Mouse (Mus musculus): ENCODE data around the gene Cds2.
"Not testable (repeated sequence)": the region's sequence is repeated elsewhere in the genome, so short reads cannot be mapped to it uniquely, and the experiment has no call there.

Gene Cds2

DNA sequence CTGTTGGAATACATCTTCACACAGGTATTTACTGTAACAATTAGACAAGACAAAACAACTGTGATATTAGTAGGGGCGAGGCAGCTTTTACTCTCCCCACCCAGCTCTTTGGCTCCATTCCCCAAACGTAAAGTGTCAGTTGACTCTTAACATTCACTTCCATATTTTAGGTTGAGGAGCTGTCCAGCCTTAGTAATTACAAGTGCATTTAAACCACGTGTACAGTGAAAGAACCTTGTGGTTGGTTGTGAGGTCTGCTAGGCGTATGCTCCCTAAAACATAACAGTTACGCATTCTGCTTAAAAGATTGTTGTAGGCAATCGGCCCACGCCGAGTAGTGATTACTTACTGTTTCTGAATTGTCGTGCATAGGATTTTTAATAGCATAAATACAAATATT lies 2.2 kb downstream of the Cds2 start:
- DNase-seq (ENCODE audit: low read depth, low spot score) = no peak

DNA sequence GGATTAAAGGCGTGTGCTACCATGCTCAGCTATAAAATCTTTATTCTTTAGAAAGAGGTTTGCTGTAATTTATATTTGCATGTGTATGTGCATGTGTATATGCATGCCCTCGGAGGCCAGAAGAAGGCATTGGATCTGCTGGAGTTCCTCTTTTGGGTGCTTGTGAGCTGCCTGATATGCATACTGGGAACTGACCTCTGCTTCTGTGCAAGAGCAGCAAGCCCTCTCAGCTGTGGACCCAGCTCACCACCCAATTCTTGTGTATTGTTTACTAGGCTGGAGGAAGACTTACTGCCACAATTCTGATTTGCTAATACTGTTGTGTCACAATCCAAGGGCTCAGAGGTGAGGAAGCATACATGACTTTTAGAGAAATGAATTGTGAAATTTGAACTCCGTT lies 3.1 kb downstream of the Cds2 start:
- DNase-seq (ENCODE audit: low read depth, low spot score) = no peak

DNA sequence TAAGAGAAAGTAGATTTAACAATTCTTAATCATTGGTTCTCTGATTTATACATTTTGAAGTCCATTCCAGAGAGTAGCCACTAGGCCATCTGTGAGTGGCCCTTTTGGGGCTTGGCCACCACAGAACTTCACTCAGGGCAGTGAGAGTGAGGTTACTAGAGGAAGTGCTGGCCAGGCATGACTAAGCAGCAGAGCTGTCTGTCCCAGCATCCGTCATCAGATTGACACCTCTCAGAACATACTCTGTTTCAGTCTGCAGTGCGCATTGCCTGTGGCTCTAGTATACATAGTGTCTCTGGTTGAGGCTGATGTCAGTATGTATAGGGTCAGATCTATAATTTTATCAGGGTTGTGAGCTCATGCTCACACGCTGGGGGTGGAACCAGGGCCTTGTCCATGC lies 6.3 kb downstream of the Cds2 start:
- no peak for DNase-seq (ENCODE audit: low read depth, low spot score)

DNA sequence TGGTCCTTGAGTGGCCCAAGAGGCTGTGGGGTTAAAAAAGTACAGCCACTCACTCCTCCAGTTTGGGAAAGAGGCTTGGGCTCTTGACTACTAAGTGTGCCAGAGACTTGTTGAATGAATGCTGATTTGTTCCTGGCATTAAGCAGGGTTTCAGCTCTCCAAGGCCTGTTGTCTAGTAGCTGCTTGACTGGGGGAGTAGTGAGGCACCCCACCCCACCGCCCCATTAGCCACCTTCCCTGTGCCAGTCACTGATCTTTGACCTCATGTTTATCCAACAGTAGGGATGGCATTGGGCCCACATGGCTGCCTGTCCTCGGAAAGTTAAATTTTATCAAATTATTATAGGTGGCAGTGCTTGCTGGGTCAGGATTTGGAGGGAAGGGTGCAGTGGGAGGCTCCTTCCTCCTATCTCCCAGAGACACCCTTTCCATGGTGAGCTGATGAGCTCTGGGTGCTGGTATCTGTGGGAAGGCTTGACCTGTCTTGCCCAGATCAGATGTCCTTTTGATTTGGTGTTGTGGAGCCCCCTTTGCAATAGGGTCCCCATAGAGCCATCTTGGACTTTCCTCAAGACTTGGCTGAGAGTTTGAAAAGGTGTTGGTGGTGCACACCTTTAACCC lies 7.5 kb downstream of the Cds2 start:
- DNase-seq (ENCODE audit: low read depth, low spot score) = no peak

DNA sequence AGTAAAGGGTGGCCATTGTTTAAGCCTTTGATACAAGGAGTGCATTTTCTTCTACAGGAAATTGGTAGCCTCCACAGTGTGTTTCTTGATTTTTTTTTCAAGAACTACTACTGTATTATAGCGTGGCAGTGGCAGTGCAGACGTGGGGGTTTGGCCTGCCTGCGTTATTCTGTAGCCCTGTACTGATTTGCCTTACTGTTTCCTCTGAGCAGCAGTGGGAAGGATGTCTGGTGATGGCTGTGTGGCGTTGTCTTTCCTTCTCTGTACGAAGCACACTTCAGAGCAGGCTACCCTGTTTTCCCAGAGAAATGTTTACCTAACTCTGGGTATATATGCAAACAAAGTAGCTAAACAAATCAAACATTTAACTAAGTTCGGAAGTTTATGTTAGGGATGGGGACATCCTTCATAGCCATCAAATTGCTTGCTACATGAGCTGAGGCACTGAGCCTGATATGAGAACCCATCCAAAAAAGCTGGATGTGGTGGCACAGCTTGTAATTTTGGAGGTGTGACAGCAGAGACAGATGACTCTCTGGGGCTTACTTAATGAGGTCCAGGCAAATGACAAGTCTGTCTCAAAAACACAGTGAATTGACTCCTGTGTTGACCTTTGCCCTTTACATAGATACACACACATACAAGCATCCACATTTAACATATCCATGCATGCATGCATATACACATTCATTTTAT lies 9.9 kb downstream of the Cds2 start:
- DNase-seq (ENCODE audit: low read depth, low spot score) = no peak

DNA sequence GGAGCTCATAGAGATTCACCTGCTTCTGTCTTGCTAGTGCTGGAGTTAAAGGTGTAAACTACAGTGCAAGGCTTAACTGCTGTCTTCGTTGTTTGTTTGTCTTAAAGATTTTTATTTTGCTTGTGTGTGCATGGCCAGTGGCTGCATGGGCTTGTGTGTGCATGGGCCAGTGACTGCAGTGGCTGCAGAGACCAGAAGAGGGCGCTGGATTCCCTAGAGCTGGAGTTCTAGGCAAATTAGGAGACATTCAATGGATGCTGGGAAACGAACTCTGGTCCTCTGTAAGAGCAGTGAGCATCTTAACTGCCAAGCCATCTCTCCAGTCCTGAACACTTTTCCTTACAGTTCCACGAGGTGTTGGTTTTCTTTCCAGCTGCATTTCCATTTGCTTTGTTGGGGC lies 12.6 kb downstream of the Cds2 start:
- DNase-seq (ENCODE audit: low read depth, low spot score) = no peak

DNA sequence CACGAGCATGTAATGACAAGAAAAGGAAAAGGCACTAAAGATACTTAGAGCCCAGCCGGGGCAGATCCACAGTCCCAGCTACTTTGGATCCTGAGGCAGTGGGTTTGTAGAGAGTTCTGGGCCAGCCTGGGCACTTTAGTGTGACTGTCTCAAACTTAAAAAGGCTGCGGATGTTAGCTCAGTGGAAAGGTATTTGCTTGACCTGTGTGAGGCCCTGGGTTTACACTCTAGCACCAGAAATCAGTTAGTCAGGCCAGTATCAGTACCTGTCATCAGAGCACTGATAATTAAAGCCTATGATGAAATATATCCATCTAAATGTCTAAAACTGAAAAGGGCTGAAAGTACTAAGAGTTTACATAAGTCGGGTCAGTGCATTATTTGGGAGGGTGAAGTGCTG lies 13.3 kb downstream of the Cds2 start:
- no peak for DNase-seq (ENCODE audit: low read depth, low spot score)

DNA sequence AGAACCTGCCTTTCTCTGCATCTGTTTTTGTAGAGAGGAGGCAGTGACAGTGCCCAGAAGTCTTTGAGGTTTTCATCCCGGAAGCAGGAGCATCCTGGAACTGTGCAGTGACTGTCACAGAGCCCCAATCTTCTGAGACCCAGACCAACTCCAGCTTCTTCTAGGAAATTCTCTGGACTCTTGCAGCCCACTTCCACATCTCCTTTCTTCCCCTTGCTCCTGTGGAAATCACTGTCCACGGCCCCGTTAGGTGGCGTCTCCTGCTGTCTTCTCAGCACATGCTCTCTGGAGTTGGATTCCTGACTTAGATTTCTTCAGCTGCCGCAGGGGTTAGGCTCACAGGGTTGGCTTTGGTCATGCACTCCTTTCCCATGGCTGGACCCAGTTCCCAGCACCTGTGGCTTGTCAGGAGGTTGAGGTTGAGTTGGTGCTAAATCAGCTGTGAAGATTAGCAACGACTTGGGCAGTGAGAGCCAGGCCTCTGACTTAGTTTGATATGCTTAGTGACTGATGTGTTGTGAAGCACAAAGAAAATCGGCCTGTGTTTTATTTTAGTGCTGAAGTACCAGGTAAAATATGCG lies 15.4 kb downstream of the Cds2 start:
- no peak for DNase-seq (ENCODE audit: low read depth, low spot score)

DNA sequence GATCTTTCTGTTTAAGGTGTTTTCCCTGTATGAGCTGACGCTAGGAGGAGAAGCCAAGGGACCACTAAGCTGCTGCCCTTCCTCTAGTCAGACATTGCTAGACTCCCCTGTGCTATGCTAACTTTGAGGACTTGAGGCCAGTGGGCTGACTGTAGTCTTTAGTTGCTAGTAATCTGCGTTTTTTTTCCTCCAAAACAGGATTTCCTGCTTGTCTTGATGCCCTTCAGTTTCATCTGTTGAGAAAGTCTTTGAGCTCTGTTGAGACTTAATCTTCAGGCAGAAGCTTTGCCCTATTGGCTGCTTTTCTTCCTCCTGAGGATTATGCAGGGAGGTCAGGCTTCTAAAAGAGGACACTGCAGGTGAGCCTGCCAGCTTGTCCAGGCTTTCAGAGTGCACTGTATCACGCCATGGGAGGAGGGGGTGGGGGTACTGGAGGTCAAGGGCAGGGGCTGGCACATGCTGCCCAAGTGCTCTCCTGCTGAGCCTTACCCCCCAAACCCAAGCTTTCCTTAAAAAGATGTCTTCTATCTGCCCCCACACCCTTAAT lies 16.5 kb downstream of the Cds2 start:
- peak; percentile 22 for DNase-seq (ENCODE audit: low read depth, low spot score)

DNA sequence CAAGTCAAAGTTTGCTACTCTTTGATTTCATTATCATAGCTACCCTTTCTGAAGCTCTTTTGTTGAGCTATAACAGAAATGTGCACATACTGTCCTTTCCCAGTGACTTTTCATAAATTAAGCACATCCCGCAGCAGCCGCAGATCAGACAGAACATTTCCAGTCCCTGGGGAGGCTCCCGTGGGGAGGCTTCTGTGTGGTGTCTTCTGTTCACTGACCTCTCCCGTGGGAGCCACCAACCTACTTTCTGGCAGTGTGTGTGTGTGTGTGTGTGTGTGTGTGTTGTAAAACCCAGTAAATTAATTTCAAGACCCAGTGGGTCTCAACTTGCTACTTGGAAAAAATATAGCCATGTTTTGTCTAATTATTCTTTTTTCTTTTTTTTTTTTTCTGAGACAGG lies 17.0 kb downstream of the Cds2 start:
- no peak for DNase-seq (ENCODE audit: low read depth, low spot score)

DNA sequence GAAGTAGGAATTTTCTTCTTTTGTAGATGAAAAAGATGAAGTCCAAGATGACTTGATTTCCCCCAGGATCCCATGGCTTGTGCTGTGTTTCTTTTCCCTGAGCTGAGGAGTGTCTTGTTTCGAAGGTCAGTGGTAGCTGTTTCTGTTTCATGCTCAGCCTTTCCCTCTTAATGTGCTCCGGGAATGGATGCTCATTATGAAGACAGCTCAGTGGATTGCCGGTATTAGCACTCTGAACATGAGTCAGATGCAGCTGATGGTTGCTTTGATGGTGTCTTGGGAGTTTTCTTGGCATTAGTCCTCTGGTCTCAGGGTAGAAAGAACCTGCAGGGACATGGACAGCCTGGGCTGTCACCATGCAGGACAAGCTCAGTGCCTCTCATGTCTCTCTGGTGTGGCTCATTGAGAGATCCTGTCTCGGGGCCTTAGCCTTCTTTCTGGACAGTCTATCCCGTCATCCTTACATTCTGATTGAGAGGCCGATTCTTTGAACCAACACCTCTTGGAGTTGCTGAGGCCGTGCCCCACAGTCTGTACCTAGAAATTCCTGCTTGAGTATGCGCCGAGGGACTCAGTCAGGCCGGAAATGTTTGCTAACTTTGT lies 17.7 kb downstream of the Cds2 start:
- DNase-seq (ENCODE audit: low read depth, low spot score) = no peak

DNA sequence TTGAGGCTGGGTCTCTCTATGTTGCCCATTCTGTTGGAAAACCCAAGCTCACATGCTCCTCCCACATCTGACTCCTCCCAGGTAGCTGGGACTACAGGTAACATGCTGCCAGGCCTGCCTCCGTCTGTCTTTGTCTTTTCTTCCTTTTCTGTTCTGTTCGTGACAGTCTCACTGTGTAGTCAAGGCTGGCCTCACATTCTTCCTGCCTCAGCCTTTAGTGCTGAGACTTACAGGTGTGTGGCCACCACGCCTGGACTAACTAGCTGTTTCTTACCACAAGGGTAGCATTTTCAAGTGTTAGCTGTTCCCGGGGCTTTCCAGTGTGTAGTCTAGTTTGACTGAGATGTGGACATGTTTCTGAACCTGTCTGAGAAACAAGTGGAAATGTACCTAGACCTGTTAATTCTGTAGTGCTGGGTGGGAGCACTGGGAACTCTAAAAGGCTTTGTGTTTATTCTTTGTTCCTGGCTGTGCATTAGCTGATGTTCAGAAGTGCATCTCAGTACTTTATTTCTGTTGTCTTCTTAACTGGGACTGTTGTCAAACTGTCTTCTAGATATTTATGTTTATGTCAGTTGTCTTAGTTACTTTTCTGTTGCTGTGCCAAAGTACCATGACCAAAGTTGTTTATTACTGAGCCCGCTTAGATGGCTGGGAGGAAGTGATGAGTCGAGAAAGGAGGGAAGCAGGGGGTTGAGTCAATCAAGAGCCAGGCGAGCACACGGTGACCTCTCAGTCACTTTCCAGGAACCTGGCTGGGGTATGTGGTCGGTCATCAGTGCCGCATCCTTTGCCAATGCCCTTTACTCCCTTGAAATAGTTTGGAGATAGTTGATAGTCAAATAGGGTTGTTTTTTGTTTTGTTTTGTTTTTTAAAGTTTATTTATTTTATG lies 18.9 kb downstream of the Cds2 start:
- DNase-seq (ENCODE audit: low read depth, low spot score) = peak; percentile 57

DNA sequence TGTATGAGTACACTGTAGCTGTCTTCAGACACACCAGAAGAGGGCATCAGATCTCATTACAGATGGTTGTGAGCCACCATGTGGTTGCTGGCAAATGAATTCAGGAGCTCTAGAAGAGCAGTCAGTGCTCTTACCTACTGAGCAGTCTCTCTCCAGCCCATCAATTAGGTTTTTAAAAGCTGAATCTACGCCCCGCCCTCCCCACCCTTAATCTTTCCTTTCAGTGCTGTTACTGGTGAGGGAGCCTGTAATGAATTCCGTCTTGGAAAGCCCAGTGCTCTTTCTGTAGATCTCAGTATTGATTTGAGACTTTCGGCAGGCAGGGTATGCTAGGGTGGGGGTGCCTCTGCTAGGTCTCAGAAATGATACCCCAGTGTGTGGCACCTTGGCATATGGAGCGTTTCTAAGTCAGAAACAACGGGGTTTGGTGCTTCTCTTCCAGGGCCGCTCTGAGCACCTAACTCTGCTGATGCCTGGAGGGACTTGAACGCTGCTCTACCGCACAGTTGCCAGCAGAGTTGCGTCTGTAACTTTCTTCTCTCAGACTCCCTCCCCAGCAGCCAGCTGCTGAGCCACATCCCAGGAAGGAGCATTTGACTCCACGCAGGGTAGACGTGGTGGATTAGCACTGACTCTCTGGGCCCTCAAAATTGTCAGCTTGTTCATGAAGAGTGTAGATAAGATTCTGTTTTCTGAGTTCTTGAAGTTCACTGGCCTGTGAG lies 19.7 kb downstream of the Cds2 start:
- no peak for DNase-seq (ENCODE audit: low read depth, low spot score)

DNA sequence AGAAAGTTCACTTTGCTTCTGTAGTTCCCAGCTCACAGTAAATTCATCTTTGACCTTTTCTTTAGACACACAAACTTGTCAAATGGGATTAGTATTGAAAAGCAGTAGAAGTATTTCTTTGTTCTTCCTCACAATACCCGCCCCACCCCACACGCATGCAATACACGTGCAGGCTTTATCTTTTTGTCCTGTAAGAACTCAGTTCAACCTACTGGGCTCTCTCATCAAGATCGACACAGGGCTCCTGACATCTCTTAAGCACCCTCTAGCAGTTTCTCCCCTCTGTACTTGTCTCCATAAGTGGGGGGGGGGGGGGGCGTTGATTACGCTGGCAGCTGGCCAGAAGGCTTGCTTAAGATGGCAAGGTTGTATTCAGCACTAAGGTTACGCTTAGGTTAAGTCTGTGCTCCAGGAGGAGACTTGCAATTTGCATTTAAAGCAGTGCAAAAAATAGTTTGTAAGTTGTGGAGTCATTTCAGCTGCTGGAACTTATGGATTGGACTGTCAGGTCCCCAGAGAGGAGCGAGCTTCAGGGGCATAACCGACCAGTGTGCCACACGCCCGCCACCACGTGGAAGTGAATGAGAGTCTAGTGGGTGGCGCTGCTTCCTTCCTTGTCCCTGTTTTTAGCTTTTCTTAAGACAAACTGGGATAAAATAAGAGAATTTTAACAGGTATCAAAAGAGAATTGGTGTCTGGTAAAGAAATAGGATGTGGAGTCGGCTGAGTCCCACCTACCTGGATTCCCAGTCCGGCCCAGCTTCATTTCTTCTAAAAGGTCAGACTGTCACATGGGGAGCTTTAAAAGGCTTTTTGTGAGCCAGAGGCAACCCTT lies 20.5 kb downstream of the Cds2 start:
- DNase-seq (ENCODE audit: low read depth, low spot score) = no peak

DNA sequence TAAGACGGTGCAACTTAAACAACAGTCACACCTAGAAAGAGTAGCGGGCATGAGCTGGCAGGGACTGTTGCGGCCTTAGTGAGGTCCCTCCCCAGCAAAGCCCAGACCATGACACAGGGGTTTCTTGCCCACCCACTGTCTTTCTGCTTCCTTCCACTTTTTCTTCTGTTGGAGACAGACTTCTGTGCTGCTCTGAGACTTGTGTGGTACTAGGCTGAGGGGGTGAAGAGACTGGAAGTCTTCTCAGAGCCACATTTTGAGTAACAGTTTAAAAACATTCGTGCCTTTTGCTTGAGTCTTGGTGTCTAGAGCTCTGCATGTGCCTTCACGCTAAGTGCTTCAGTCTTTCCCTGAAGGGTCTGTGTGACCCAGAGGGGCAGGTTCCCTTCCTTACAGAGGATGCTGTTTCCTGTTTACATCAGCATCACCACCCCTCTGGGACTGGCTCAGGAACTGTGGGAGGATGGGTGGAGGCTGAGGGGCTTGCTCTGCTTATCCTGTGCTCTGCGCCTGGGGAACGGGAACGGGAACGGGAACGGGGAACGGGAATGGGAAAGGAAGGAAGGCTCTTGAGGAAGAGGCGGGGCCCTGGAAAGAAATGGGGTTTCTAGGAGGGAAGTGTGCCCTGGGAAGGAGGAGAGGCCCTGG lies 21.7 kb downstream of the Cds2 start:
- DNase-seq (ENCODE audit: low read depth, low spot score) = no peak

DNA sequence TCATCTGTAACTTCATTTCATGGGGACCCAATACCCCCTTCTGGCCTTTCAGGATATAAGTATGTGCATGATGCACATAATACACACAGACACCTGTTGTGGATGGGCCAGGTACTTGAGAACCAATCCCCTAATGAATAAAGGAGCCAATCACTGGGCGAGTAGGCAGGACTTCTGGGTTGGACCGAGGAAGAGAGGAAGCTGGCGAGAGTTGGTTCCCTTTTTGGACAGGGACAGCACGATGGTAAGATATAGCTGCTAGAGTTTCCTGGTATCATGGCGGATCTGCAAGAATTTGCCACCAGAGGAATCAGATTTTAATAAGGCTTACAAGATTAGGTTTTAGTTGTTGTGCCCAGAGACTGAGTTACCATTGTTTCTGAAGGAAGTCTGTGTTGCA lies 22.8 kb downstream of the Cds2 start:
- not testable (repeated sequence) for DNase-seq (ENCODE audit: low read depth, low spot score)

DNA sequence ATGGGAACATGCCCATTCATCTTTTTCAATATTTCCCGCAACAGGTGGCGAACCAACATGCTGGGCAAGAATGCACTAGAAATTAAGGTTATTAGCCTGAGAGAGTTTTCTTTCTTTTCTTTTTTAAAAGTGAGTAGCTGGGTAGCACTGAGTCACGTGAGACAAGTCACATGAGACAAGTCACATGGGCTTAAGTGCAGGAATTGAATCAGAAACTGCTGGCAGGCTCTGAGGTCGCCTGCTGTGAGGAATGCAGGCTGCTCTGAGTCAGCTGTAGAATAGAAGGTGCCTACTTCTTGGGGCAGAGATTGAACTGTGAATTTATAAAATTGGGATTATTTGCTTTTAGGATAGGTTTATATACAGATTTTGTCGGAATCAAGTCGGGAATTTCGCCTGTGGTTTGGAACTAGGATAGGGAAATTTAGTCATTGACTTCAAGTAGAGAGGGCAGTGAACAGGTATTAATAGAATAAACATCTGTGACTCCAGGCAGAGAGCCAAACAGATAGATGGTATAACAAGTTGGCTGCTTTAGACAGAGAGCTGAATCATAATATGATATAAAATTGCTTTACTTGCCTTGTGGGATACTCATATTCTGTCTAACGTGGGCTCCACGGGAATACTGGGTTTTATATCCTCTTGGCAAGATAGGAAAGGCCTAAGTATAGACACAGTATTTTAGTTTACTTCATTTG lies 23.6 kb downstream of the Cds2 start:
- DNase-seq (ENCODE audit: low read depth, low spot score) = no peak

DNA sequence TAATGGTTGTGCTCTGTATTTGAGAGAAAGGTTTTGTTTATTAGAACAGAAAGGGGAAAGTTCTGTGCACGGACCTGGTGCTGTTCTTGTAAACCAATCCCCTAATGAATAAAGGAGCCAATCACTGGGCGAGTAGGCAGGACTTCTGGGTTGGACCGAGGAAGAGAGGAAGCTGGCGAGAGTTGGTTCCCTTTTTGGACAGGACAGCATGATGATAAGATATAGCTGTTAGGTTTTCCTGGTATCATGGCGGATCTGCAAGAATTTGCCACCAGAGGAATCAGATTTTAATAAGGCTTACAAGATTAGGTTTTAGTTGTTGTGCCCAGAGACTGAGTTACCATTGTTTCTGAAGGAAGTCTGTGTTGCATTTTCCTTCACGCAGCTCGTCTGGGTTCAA lies 26.3 kb downstream of the Cds2 start:
- DNase-seq (ENCODE audit: low read depth, low spot score) = not testable (repeated sequence)

DNA sequence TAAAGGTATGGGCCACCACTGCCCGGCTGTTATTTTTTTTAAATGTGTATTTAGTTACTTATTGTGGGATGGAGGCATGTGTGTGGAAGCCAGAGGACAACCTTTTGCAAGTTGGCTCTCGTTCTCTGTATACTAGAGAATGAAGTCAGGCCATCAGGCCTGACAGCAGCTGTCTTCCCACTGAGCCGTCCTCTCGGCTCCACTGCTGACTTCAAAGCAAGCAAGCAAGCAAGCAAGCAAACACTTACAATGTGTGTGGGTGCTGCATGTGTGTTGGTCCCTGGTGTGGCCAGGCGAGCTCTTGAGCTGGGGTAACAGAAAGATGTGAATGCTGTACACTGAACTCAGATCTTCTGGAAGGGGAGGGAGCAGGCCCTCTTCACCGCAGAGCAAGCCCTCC lies 27.9 kb downstream of the Cds2 start:
- DNase-seq (ENCODE audit: low read depth, low spot score) = no peak

Measured in CD4-positive helper T cell, adult 2 months (primary cell).